Mouse (Mus musculus): Measurements from ENCODE around the gene Atg9b.

The Atg9b gene

DNA sequence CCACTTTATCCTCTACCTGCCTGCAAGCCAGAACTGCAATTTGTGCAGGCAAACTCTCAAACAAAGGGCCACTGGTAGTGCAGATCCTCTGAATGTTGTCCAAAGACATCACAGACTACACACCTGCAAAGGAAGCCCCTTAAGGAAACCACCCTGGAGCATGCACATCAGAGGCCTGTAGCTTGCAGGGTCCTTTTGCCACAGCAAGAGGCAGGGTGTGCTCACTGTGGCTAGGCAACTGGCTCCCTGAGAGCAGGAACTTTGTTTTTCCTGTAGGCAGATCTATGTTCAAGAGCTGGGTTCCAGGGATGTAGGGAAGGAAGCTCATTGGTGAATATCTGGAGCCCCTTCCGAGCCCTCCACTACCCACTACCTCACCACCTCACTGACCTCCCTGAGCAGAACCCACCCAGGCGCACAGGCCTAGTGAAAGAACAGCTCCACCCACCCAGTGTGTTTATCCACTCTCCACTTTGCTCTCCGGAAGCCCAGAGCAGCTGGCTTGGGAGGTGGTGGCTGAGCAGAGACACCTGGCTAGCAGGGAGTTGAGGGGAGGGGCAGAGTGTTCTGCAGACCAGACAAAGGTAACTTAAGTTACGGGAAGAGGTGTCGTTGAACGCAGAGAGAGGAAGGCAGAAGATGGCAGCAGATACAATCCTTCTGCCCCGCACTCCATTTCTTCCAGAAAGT is 44.6 kb downstream of the Atg9b start:
- no peak for DNase-seq

DNA sequence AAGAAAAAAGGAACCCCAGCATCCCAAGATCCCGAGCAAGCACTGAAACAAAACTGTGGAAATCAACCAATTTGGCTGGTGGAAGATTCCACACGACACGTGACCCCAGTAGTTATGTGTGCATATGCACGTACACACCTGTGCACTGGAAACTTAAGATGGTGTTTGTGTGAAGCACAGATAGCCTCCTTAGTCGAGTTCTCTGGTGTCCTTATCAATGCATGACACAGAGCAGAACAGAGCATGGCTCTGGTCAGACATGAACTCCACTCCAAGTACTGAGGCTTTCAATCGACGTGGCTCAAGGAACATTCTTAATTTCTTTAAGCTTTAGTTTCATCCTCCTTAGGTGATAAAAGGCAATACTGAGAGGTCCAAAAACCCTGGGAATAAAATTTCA is 45.6 kb downstream of the Atg9b start:
- no peak for DNase-seq

- DNase-seq = no peak
Measured at GRCm38 (mm10) chr5:24344477-24345051, 47.4 kb downstream of the Atg9b start.

DNA sequence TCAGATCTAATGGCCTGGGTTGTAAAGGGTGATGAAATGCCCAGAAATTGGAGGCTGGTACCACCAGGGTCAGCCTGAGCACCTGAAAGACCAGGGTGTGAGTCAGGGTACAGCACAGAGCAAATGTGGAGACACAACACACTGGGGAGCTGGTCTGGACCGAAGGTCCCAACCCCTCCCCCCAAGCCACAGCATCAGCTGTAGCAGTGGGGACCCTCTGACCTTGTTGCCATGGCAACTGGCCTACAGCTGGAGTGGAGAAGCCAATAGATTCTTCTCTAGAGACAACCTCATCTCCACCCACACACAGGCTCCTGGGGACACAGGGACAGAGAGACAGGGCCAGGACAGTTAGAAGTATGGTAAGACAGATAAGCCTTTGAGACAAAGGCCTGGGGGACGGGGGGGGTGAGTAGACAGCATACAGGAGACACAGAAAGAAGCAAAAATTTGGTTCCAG is 47.9 kb downstream of the Atg9b start:
- no peak for DNase-seq

DNA sequence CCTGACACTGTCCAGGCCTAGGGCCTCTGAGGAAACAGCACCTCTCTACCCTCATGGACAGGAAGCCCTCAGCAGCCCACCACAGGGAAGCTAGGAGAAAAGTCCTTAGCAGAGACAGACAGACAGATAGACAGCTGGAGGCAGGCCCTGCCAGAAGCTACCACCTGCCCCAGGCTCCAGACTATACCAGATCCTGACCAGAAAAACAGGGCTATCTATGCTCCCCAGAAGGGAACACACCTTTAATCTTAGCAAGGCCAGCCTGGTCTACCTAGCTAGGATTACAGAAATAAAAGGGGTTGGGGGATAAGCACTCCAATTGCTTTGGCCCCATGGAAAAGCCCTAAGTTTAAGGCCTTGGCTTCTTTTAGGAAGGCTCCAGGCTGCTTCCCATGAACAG is 48.6 kb downstream of the Atg9b start:
- DNase-seq = no peak

- DNase-seq = no peak
Measured at GRCm38 (mm10) chr5:24342966-24343365, 49.0 kb downstream of the Atg9b start.

- DNase-seq = no peak
Measured at GRCm38 (mm10) chr5:24342205-24342963, 49.6 kb downstream of the Atg9b start.

DNA sequence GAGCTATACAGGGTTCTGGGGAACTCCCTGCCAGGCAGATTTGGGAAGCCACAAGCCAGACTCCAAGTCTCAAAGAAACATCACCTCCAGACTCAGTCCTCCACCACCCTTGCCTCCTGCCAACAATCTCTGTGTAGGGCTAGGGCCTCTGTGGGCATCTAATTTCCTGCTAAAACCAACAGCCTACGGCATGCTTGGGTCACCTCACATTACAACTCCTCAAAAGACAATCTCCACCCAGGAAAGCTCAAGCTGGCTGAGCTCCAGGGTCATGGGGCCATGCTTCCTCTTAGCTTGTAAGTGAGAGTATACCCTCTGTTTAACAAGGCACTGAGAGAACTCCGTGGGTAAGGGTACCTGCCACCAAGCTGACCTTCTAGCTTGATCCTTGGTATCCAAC is 54.1 kb downstream of the Atg9b start:
- no peak for DNase-seq

DNA sequence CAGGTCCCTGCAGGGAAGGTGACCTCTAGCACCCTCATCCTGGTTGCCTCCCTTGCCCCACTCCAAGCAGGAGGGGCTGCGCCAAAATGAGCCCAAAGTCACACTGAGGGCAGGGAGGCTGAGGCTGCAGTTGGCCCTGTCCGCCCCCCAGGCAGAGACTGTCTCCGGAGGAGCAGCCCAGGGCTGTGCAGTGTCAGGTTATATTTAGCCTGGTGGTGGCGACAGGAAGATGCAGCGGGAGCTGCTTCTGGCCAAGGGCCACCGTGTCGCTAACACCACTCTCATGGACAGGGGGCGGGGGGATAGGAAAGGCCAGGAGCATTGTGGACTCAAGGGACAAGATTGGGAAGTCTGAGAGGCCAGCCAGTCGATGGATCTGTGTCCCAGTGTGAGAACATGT is 54.6 kb downstream of the Atg9b start:
- no peak for DNase-seq

- peak; percentile 49 for DNase-seq
Measured at GRCm38 (mm10) chr5:24335888-24336511, 55.9 kb downstream of the Atg9b start.

GRCm38 (mm10) chr5:24334749-24335148 is 57.2 kb downstream of the Atg9b start:
- no peak for DNase-seq

Data from kidney, adult 9 months (tissue).